Mouse (Mus musculus) G1E-ER4 (cell line): Measurements from ENCODE around the gene Rbm28. TPM values are rescaled to one million over a fixed set of nuclear protein-coding genes. Genes with fewer than 3 reads are reported as not detected.

Source experiments
- GATA1 ChIP-seq: IDR thresholded peaks from one replicate; pipeline ENCODE4 v1.8.0; 2012; ENCODE audit warnings: low read length, inconsistent platforms
- polyA plus RNA-seq: library from polyadenylated mRNA; stranded (reverse); fragments of >175 nt; gene quantifications from 2 replicates; pipeline ENCODE4 v1.2.3, GENCODE M21; 2012

Gene Rbm28
- 23.7 and 28.5 TPM in 2 replicates for polyA plus RNA-seq

DNA sequence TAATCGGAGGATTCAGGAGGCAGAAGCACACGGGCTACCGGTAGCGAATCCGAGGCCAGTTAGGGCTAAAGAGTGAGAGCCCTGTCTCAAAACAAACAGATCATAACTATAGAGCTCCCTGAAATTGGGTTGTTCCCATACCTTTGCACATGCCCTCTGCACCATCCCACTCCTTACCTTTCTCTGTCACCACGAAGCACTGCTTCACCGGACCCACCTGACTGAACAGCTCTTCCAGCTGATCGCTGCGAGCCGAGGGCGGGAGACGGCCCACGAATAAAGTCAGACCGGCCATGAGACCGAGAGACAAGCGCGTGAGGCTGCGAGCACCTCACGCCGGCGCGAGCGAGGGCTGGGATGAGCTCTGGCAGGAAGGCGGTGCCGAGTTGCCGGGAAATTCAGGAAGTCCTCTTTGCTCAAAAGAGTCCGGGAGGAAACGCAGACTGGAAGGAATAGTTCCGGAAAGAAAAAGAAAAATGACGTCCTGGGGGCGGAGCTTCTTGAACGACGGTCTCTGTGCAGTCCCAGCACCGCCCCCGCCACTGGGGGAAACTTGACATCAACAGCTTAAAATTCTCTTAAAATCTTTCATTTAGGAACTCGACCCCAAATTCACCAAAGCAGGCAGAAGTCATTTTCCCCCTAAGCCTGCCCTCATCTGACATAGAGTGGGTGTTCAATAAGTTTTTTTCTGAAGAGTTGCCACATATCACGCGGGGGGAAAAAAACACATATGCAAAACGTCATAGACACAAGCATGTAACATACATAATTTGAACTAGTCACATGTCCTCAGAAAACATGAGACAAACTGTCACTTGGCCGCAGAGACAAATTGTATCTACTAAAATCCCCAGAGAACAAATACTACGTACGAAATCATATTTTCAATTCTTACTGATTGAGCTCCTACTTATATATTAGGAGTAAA is at the start of gene Rbm28:
Gene Rbm28, minus strand, starts transcription at position 693 of the 931 bp plus-strand sequence.
- no peak for TF ChIP-seq GATA1

DNA sequence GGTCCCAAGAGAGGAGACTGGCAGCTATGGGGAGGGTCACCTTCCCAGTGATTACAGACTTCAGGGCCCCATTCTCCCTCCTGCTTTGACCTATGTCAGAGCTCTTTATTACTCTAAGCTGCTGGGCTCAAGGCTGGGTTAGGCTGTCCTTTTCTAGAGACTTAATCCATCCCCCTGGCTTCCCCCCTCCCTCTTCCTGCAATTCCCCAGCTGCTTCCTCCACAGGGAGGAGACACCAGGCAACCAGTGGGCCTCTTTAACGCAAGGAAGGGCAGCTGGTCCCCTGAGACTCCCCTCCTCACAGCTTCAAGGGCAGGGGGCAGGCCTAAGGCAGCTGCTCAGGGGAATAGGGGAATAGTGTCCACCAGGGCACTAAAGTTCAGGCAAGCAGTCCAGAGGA is 49.4 kb upstream of the Rbm28 start:
- TF ChIP-seq GATA1 = no peak

GRCm38 (mm10) chr6:29213436-29213835 is 48.6 kb upstream of the Rbm28 start:
- TF ChIP-seq GATA1 = no peak

- TF ChIP-seq GATA1 = no peak
Observed at GRCm38 (mm10) chr6:29211806-29212492, 47.1 kb upstream of the Rbm28 start.

DNA sequence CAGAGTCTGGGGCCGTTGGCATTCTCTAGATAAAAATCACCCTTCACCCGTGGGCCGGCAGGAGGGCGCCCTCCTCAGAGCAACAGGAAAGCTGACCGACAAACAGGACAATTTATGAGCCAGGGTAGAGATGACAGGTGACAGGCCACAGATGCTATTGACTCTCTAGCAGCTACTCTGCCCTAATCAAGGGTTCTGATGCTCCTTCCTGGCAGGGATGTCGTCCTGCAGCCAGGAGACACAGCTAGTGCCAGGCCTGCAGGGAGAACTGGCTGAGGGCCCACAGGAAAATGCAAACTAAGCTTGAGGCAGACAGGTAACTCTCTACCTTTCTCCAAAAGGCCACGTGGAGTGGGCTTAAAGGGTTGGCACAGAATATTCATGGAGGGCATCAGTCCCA is 46.3 kb upstream of the Rbm28 start:
- TF ChIP-seq GATA1 = no peak

DNA sequence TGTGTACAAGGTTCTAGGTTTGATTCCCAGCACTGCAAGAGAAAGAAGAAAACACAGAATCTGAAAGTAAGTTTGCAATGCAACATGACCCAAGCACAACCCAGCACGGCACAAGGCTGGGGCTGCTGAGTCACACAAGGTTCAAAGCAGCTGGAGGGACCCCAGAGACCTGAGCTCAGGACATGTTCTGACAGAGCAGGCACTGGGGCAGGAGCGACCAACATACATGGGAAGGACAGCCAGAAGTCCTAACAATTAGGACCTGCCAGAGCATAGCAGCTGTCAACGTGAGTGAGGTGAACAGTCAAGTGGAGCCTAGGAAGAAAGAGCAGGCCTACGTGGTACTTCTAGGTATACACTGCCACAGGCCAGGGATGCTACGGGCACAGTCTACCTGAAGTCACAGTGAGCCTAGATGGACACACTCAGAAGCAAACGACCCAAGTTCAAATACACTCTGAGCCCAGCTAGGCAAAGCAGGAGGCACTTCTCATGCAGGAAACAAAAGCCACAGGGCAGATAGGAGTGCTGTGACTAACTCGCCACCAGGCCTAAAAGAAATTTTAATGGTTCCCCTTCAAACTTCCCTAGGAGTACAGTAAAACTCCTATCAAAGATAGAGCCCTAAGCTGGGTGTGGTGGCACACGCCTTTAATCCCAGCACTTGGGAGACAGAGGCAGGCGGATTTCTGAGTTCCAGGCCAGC is 45.6 kb upstream of the Rbm28 start:
- no peak for TF ChIP-seq GATA1

GRCm38 (mm10) chr6:29208178-29208577 is 43.4 kb upstream of the Rbm28 start:
- no peak for TF ChIP-seq GATA1

DNA sequence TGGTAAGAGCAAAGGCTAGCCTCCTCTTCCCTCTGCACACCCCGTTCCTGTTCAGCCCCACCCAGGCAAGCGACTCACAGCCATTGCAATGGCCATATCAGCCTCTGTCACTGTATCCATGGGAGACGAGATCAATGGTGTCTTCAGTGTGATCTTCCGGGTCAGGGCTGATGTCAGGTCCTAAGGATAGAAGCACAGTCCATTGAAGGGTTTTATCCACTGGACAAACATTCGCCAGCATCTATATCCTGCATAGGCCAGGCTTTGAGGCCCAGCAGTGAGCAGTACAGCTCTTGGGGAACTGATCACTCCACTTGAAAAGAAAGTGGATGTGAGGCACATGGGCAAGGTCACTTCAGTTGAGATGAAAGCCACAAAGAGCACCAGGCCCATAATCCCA is 42.2 kb upstream of the Rbm28 start:
- TF ChIP-seq GATA1 = no peak

- TF ChIP-seq GATA1 = no peak
Observed at GRCm38 (mm10) chr6:29206006-29206405, 41.2 kb upstream of the Rbm28 start.

- no peak for TF ChIP-seq GATA1
Observed at GRCm38 (mm10) chr6:29204932-29205614, 40.3 kb upstream of the Rbm28 start.

DNA sequence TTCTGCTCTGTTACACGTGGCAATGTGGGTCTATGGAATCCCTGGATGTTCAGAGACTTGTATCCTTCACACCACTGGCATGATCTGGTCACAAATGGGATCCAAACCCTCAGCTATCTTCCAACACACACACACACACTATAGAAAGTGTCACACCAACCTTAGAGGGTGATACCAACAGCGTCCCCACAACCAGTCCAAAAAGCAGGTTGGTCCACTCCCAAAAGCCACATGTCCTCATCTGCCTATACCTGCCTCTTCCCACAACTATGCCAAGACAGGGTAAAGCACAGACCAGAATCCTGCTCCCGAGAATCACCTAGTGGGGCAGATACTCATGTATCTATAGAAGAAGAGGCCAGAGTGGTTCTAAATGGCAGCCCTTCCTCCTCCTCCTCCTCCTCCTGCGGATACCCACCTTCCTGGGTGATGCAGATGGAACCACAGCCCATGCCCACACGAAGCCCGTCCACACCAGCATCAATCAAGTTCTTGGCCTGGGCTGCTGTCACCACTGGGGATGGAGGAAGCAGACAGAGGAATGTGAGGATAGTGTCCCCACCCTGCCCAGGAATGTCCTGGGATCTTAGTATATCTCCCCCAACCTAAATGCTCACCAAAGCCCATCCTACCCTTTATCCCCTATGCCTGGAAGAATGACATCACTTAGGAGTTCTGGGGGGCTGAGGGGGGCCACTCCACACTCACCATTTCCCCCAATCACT is 39.2 kb upstream of the Rbm28 start:
- TF ChIP-seq GATA1 = no peak

DNA sequence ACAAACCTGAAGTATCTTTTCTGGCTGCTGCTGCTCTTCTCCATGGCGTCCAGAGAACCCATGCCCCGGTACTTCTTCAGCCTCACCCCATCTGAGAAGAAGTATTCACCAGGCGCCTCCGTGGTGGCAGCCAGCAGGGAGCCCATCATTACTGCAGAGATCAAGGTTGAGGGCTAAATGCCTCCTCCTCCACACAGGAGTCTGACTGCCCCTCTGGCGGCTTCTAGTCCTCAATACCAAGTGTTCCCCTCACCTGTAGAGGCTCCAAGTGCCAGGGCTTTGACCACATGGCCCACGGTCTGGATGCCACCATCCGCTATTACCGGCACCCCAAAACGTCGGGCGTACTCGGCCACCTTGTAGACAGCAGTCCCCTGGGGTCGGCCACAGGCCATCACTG is 38.3 kb upstream of the Rbm28 start:
- TF ChIP-seq GATA1 = no peak

DNA sequence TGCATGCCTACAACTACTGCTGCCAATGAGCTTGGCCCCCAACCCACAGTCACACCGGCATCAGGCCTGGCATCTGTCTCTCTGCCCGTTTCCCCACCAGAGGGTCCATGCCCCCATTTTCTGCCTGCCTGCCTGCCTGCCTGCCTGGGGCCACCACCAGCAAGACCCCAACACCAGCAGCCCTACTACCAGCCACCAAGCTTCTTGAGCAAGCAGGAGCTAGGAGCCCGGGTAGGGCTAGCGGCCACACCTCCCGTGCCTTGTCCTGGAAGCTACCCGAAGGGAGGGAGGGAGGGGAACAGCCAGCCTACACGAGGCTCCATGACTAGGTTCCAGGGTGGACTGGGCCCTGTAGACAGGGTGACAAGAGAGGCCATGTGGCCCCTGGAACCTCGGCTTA is 37.2 kb upstream of the Rbm28 start:
- TF ChIP-seq GATA1 = no peak

- TF ChIP-seq GATA1 = no peak
Observed at GRCm38 (mm10) chr6:29201341-29201740, 36.5 kb upstream of the Rbm28 start.

- no peak for TF ChIP-seq GATA1
Observed at GRCm38 (mm10) chr6:29200496-29200895, 35.7 kb upstream of the Rbm28 start.
